Mouse (Mus musculus): ENCODE measurements around the gene Cemip. TPM values are rescaled to one million over a fixed set of nuclear protein-coding genes. Genes with fewer than 3 reads are reported as not detected.

The Cemip gene
- polyA plus RNA-seq, 1 experiment from 2014 or later: 1.1 TPM

GRCm38 (mm10) chr7:83940136-83940535, 146.2 kb downstream of the Cemip start:
- WGBS: 83% methylated on average over 2 of the region's 2 CpGs
- H3K4me1 ChIP-seq (ENCODE audit: control insufficient read depth, insufficient read depth, low read length): no peaks in the 10 kb centered on the region
- no peak overlapping the region for H3K9ac ChIP-seq (replicated peaks; ENCODE audit: low read depth, low read length)
- no peak overlapping the region for H3K27ac ChIP-seq (ENCODE audit: low read depth, low read length)
- H3K4me2 ChIP-seq (ENCODE audit: low read depth, low read length): no peak overlapping the region
- no peak for ATAC-seq (ENCODE audit: low read depth)
- H3K4me3 ChIP-seq (ENCODE audit: low read depth, low read length): no peak overlapping the region
- H3K36me3 ChIP-seq (ENCODE audit: control insufficient read depth, insufficient read depth, low read length): no peaks in the 10 kb centered on the region
- H3K9me3 ChIP-seq (ENCODE audit: control insufficient read depth, low read length): no peaks in the 10 kb centered on the region
- no peaks in the 10 kb centered on the region for H3K27me3 ChIP-seq (ENCODE audit: control insufficient read depth, insufficient read depth, low read length)

- 77% methylated on average over 3 of the region's 3 CpGs for WGBS
- no peak for ATAC-seq (ENCODE audit: low read depth)
Measured at GRCm38 (mm10) chr7:83939017-83939721, 147.1 kb downstream of the Cemip start.

GRCm38 (mm10) chr7:83921637-83922036, 164.7 kb downstream of the Cemip start:
- H3K4me1 ChIP-seq (ENCODE audit: control insufficient read depth, insufficient read depth, low read length): no peaks in the 10 kb centered on the region
- WGBS: 67% methylated on average over 3 of the region's 3 CpGs
- no peaks in the 10 kb centered on the region for H3K36me3 ChIP-seq (ENCODE audit: control insufficient read depth, insufficient read depth, low read length)
- no peak overlapping the region for H3K4me2 ChIP-seq (ENCODE audit: low read depth, low read length)
- H3K9ac ChIP-seq (replicated peaks; ENCODE audit: low read depth, low read length): no peak overlapping the region
- no peak overlapping the region for H3K27ac ChIP-seq (ENCODE audit: low read depth, low read length)
- no peaks in the 10 kb centered on the region for H3K27me3 ChIP-seq (ENCODE audit: control insufficient read depth, insufficient read depth, low read length)
- H3K9me3 ChIP-seq (ENCODE audit: control insufficient read depth, low read length): no peaks in the 10 kb centered on the region
- H3K4me3 ChIP-seq (ENCODE audit: low read depth, low read length): no peak overlapping the region
- ATAC-seq (ENCODE audit: low read depth): no peak

More at GRCm38 (mm10) chr7:83939017-83939721, 147.1 kb downstream of the Cemip start:
- H3K27ac ChIP-seq (ENCODE audit: low read depth, low read length): no peak overlapping the region
- no peaks in the 10 kb centered on the region for H3K27me3 ChIP-seq (ENCODE audit: control insufficient read depth, insufficient read depth, low read length)
- H3K4me1 ChIP-seq (ENCODE audit: control insufficient read depth, insufficient read depth, low read length): no peaks in the 10 kb centered on the region
- H3K36me3 ChIP-seq (ENCODE audit: control insufficient read depth, insufficient read depth, low read length): no peaks in the 10 kb centered on the region
- H3K4me2 ChIP-seq (ENCODE audit: low read depth, low read length): no peak overlapping the region
- no peak overlapping the region for H3K4me3 ChIP-seq (ENCODE audit: low read depth, low read length)
- H3K9me3 ChIP-seq (ENCODE audit: control insufficient read depth, low read length): no peaks in the 10 kb centered on the region
- H3K9ac ChIP-seq (replicated peaks; ENCODE audit: low read depth, low read length): no peak overlapping the region

- no peaks in the 10 kb centered on the region for H3K36me3 ChIP-seq (ENCODE audit: control insufficient read depth, insufficient read depth, low read length)
- H3K9ac ChIP-seq (replicated peaks; ENCODE audit: low read depth, low read length): no peak overlapping the region
- no peak overlapping the region for H3K4me3 ChIP-seq (ENCODE audit: low read depth, low read length)
- H3K4me1 ChIP-seq (ENCODE audit: control insufficient read depth, insufficient read depth, low read length): no peaks in the 10 kb centered on the region
- no peak overlapping the region for H3K4me2 ChIP-seq (ENCODE audit: low read depth, low read length)
- H3K27me3 ChIP-seq (ENCODE audit: control insufficient read depth, insufficient read depth, low read length): no peaks in the 10 kb centered on the region
- ATAC-seq (ENCODE audit: low read depth): no peak
- no peaks in the 10 kb centered on the region for H3K9me3 ChIP-seq (ENCODE audit: control insufficient read depth, low read length)
- H3K27ac ChIP-seq (ENCODE audit: low read depth, low read length): no peak overlapping the region
- 79% methylated on average over 4 of the region's 4 CpGs for WGBS
Measured at GRCm38 (mm10) chr7:83920241-83920640, 166.1 kb downstream of the Cemip start.

- Histone ChIP-seq H3K27ac (ENCODE audit: low read depth, low read length) (no peak overlapping the region), H3K4me1 (ENCODE audit: control insufficient read depth, insufficient read depth, low read length) (no peaks in the 10 kb centered on the region), H3K4me3 (ENCODE audit: low read depth, low read length) (no peak overlapping the region), H3K27me3 (ENCODE audit: control insufficient read depth, insufficient read depth, low read length) (no peaks in the 10 kb centered on the region), H3K4me2 (ENCODE audit: low read depth, low read length) (no peak overlapping the region), H3K9me3 (ENCODE audit: control insufficient read depth, low read length) (no peaks in the 10 kb centered on the region), H3K9ac (replicated peaks; ENCODE audit: low read depth, low read length) (no peak overlapping the region), H3K36me3 (ENCODE audit: control insufficient read depth, insufficient read depth, low read length) (no peaks in the 10 kb centered on the region)
- 6% methylated on average over 3 of the region's 3 CpGs for WGBS
- peak; percentile 60; the same call in 1 of the 2 replicates for ATAC-seq (ENCODE audit: low read depth)
Measured at GRCm38 (mm10) chr7:83914566-83914965, 171.7 kb downstream of the Cemip start.

GRCm38 (mm10) chr7:83913995-83914394, 172.3 kb downstream of the Cemip start:
- H3K27me3 ChIP-seq (ENCODE audit: control insufficient read depth, insufficient read depth, low read length): no peaks in the 10 kb centered on the region
- no peak overlapping the region for H3K4me3 ChIP-seq (ENCODE audit: low read depth, low read length)
- WGBS: 81% methylated on average over 9 of the region's 9 CpGs
- no peak overlapping the region for H3K27ac ChIP-seq (ENCODE audit: low read depth, low read length)
- H3K4me2 ChIP-seq (ENCODE audit: low read depth, low read length): no peak overlapping the region
- no peaks in the 10 kb centered on the region for H3K9me3 ChIP-seq (ENCODE audit: control insufficient read depth, low read length)
- H3K4me1 ChIP-seq (ENCODE audit: control insufficient read depth, insufficient read depth, low read length): no peaks in the 10 kb centered on the region
- H3K9ac ChIP-seq (replicated peaks; ENCODE audit: low read depth, low read length): no peak overlapping the region
- no peak for ATAC-seq (ENCODE audit: low read depth)
- no peaks in the 10 kb centered on the region for H3K36me3 ChIP-seq (ENCODE audit: control insufficient read depth, insufficient read depth, low read length)

GRCm38 (mm10) chr7:83913405-83913932, 172.8 kb downstream of the Cemip start:
- Histone ChIP-seq H3K9me3 (ENCODE audit: control insufficient read depth, low read length) (no peaks in the 10 kb centered on the region), H3K9ac (replicated peaks; ENCODE audit: low read depth, low read length) (no peak overlapping the region), H3K4me1 (ENCODE audit: control insufficient read depth, insufficient read depth, low read length) (no peaks in the 10 kb centered on the region), H3K27me3 (ENCODE audit: control insufficient read depth, insufficient read depth, low read length) (no peaks in the 10 kb centered on the region), H3K4me2 (ENCODE audit: low read depth, low read length) (no peak overlapping the region), H3K4me3 (ENCODE audit: low read depth, low read length) (no peak overlapping the region), H3K27ac (ENCODE audit: low read depth, low read length) (no peak overlapping the region), H3K36me3 (ENCODE audit: control insufficient read depth, insufficient read depth, low read length) (no peaks in the 10 kb centered on the region)
- ATAC-seq (ENCODE audit: low read depth): no peak
- 90% methylated on average over 6 of the region's 6 CpGs for WGBS

- Histone ChIP-seq H3K4me2 (ENCODE audit: low read depth, low read length) (no peak overlapping the region), H3K27ac (ENCODE audit: low read depth, low read length) (no peak overlapping the region), H3K4me3 (ENCODE audit: low read depth, low read length) (no peak overlapping the region), H3K9me3 (ENCODE audit: control insufficient read depth, low read length) (no peaks in the 10 kb centered on the region), H3K36me3 (ENCODE audit: control insufficient read depth, insufficient read depth, low read length) (no peaks in the 10 kb centered on the region), H3K27me3 (ENCODE audit: control insufficient read depth, insufficient read depth, low read length) (no peaks in the 10 kb centered on the region), H3K4me1 (ENCODE audit: control insufficient read depth, insufficient read depth, low read length) (no peaks in the 10 kb centered on the region), H3K9ac (replicated peaks; ENCODE audit: low read depth, low read length) (no peak overlapping the region)
- 81% methylated on average over 3 of the region's 3 CpGs for WGBS
- ATAC-seq (ENCODE audit: low read depth): no peak
Measured at GRCm38 (mm10) chr7:83911909-83912308, 174.4 kb downstream of the Cemip start.

- no peaks in the 10 kb centered on the region for H3K9me3 ChIP-seq (ENCODE audit: control insufficient read depth, low read length)
- no peak overlapping the region for H3K4me2 ChIP-seq (ENCODE audit: low read depth, low read length)
- H3K27ac ChIP-seq (ENCODE audit: low read depth, low read length): no peak overlapping the region
- no peaks in the 10 kb centered on the region for H3K27me3 ChIP-seq (ENCODE audit: control insufficient read depth, insufficient read depth, low read length)
- no peak overlapping the region for H3K9ac ChIP-seq (replicated peaks; ENCODE audit: low read depth, low read length)
- no peaks in the 10 kb centered on the region for H3K4me1 ChIP-seq (ENCODE audit: control insufficient read depth, insufficient read depth, low read length)
- WGBS: 91% methylated on average over 3 of the region's 3 CpGs
- ATAC-seq (ENCODE audit: low read depth): no peak
- no peak overlapping the region for H3K4me3 ChIP-seq (ENCODE audit: low read depth, low read length)
- H3K36me3 ChIP-seq (ENCODE audit: control insufficient read depth, insufficient read depth, low read length): peaks cover 4% of the 10 kb centered on the region; the same call in 1 of the 2 replicates
Measured at GRCm38 (mm10) chr7:83904831-83905230, 181.5 kb downstream of the Cemip start.

Measured in neural tube, embryonic 14.5 days (tissue).